Mouse (Mus musculus): ENCODE measurements around the gene Hid1.
"Not testable (repeated sequence)": the region's sequence is repeated elsewhere in the genome, so short reads cannot be mapped to it uniquely, and the experiment has no call there.

Gene Hid1

DNA sequence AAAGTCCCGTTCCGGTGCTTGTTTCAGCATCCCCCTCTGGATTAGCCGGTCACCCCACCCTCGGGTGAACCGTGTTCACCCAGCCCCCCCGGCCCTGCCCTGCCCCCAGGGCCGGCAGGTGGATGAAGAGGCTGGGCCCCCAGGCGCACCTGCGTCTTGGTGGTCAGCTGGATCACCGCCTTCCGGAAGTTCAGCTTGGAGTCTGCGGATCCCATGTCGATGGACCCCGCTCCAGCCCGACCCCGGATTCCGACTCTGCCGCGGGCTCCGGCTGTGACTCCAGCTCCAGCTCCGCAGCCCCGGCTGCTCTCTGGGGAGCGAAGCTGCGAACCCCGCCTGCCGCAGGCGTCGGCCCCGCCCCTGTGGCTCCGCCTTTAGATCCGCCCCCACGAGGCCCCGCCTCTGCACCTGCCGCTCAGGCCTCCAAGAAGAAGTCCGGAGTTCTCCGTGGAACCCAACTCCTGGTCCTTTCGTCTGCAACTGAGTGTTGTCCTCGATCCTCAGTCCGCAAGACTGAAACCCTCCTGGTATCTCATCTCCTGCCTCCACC is at the start of gene Hid1:
Hid1 (minus strand) TSS at position 362 of the 550 bp plus-strand sequence.
- peak; percentile 29 for DNase-seq (ENCODE audit: low read depth, low spot score)

DNA sequence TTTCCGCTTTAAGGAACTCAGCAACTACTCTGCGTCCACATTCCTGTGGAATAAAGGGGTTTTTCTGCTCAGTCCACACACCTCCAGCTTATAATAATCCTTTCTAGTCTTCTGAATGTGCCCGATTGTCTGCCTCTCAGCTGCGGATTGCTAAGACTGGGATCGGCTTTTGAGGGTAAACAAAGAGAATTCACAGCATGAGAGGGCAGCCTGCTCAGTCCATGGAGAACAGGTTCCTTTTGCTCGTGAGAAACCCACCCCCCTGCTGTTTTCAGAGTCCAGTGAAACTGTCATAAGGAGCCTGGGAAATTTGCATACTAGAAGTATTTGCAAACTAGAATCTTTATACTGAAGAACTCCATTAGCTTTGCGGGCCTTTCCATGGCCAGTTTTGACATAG is 42.0 kb upstream of the Hid1 start:
- DNase-seq (ENCODE audit: low read depth, low spot score): no peak

GRCm38 (mm10) chr11:115408266-115408920 is 40.8 kb upstream of the Hid1 start:
- DNase-seq (ENCODE audit: low read depth, low spot score): no peak

DNA sequence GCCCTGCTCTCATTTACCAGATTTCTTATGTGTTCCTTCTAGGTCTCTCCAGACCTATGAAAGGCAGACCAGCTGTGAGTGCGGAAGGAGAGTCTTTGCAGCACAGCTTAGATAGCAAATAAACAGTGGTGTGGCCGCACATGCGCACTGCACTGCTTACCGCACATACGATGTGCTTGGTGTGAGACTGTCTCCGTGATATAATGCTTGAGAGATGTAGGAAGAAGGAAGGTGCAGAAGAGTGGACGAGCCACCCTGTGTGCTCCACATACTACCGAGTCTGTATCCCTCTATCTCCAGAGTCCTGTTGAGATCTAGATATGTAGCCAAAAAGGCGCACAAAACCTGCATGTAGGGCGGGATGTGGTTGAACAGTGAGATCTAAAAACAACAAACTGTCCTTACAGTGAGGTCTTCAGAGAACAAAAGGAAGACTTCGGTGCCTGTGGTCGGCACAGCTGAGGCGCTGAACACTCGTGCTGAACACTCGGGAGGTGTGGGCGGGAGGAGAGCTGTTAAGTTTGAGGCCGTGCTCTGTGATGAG is 39.4 kb upstream of the Hid1 start:
- DNase-seq (ENCODE audit: low read depth, low spot score): no peak

- no peak for DNase-seq (ENCODE audit: low read depth, low spot score)
Measured at GRCm38 (mm10) chr11:115405723-115406122, 38.2 kb upstream of the Hid1 start.

DNA sequence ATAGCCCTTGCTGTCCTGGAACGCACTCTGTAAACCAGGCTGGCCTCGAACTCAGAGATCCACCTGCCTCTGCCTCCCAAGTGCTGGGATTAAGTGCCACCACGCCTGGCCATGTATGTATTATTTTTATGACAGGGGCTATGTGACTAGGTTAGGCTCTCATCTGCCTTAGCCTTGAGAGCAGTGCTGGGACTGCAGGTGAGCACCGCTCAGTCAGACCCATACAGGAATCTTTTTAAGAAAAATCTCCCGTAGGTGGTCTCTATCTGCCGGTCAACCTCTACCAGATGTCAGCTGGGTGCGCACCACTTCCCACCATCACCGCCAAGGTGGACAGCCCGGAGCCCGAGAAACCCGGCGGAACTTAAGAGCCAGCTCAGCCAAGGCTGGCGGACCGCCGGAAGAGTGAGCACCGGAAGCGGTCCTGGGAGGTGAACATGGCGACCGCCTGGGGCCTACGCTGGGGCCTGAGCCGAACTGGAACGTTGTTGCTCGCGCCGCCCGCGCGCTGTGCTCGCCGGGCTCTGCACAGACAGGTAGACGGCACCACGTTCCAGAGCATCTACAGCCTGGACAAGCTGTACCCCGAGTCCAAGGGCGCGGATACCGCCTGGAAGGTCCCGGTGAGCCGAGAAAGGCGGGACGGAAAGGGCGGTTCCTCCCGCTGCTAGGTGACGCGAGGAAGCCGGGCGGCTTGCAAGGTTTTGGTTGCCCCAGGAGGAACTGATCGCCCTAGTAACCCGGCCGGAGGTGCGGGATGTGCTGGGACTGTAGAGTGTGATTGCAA is 36.0 kb upstream of the Hid1 start, which contains the start of gene Mrpl58:
Mrpl58 (plus strand) TSS at position 415 of the 787 bp plus-strand sequence.
- peak; percentile 70 for DNase-seq (ENCODE audit: low read depth, low spot score)

DNA sequence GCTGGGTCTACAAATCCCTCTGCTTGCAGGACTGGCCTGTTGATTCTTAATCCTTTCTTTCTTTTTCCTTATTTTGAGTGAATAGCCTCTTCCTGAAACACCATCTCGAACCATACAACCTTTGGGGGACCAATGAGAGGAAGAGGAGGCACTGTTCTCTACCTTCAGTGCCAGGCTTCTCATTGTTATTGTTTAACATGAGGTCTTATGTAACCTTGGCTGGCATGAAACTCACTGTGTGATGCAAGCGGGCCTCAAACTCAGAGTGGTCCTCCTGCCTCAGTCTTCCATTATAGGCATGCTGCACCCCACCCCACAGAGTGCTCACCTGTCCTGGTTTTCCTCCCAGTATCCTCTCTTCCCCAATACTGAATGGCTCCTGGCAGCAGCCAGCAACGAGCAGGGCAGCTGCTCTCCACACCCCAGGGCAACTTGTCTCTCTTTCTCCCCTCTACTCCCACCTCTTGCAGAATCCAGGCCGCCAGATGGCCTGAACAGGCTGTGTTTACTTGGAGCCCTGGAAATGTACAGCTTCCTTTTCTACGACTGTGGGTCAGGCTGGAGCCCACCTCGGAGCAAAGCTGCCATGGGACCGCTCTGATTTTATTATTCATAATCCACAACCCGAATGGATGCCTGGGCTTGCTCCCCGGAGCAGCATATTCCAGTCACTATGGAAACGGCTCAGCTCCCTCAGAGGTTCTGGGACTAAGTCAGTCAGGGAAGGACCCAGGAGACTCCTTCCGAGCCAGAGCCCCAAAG is 33.3 kb upstream of the Hid1 start:
- DNase-seq (ENCODE audit: low read depth, low spot score): no peak

- DNase-seq (ENCODE audit: low read depth, low spot score): no peak
Measured at GRCm38 (mm10) chr11:115400126-115400525, 32.6 kb upstream of the Hid1 start.

DNA sequence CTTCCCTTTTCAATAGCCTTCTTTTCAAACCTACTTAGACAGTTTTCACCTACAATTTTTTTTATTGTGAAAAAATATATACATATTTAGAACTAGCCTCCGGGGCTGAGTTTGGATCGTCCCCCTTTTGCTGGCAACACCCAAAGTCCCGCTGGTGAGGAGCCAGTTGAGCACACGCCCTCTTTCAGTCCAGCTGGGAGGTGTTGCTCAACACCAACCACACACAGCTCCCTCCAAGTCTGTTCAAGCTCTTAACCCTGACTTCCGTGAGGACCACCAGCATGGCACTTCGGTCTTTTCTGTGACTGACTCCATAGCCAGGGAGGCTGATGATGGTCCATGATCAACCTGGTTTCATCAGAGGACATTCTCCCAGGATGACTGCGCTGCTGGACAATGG is 30.5 kb upstream of the Hid1 start:
- no peak for DNase-seq (ENCODE audit: low read depth, low spot score)

GRCm38 (mm10) chr11:115393721-115394325 is 26.3 kb upstream of the Hid1 start:
- no peak for DNase-seq (ENCODE audit: low read depth, low spot score)

DNA sequence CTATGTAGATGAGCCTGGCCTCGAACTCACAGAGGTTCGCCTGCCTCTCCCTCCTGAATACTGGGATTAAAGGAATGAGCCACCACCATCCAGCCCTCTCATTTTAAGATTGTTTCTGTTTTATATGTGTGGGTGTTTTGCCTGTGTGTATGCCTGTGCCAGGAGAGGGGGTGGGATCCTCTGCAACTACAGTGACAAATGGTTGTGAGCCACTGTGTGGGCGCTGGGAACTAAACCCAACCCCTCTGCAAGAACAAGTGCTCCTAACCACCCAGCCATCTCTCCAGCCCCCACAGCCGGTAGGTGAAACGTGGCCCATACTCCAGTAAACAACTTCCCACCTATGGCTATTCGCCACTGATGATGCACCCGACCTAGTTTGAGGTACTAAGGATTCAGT is 23.8 kb upstream of the Hid1 start:
- DNase-seq (ENCODE audit: low read depth, low spot score): no peak

DNA sequence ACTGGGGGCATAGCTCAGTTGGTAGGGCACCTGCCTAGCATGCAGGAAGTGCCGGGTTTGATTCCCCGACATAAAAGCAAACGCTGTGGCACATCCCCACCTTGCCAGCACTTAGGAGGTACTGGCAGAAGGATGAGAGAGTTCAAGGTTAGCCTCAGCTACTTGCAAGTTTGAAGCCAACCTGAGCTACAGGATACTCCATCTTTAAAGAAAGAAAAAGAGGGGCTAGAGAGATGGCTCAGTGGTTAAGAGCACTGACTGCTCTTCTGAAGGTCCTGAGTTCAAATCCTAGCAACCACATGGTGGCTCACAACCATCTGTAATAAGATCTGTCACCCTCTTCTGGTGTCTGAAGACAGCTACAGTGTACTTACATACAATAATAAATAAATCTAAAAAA is 19.3 kb upstream of the Hid1 start:
- not testable (repeated sequence) for DNase-seq (ENCODE audit: low read depth, low spot score)

- DNase-seq (ENCODE audit: low read depth, low spot score): no peak
Measured at GRCm38 (mm10) chr11:115384587-115384986, 17.0 kb upstream of the Hid1 start.

DNA sequence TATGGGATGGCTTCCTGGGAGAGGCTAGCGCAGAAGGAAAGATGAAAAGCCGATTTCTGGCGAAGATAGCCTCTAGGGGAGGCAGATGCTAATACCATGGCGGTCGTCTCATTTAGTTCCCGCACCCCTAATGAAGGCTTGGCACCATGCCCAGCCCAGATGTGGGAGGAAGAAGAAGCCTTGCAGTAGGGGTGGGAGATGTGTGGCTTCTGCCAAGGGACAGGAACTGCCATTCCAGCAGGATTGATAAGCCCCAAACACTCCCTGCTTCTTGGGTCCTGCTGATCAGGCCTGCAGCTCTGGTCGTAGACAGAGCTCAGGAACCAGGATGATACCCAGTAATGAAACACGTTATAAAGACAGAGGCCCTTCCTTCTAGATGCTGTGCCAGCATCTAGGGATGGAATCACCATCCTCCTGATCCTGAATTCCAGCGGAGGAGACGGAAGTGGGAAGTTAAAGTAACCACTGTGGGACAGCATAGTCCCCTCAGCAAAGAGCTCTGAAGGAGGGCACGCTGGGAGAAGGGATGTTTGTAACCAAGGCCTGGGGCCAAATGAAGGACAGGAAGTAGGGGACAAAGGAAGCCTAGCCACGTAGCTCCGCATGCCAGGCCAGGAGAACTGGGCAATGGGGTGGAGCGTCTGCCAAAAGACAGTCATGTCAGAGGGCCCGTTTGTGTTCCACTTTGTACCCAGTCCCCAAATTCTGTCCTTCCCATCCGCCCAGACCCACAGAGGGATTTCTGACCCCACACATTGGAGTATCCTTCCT is 16.3 kb upstream of the Hid1 start:
- DNase-seq (ENCODE audit: low read depth, low spot score): no peak

DNA sequence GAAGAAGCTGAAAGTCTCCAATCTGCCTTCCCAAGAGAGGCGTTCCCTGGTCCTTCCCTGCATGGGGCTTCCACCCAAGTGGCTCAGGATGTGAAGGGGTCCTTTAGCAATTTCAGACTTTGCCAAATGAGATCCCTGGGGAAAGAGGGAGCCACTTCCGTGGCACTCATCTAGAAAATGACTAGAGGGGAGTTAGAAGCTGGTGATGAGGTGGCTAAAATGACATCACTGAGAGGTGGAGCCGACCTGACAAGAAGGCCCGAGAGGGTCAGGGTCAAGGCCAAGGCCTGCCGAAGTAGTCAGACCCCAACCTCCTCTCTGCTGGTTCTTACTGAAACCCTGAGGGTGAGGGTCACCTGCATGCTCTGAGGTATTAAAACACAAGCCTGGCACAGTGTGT is 15.3 kb upstream of the Hid1 start:
- DNase-seq (ENCODE audit: low read depth, low spot score): no peak

- no peak for DNase-seq (ENCODE audit: low read depth, low spot score)
Measured at GRCm38 (mm10) chr11:115381743-115382539, 14.4 kb upstream of the Hid1 start, which contains the start of gene Cdr2l. Gene Cdr2l (plus strand): TSS chr11:115381916.

DNA sequence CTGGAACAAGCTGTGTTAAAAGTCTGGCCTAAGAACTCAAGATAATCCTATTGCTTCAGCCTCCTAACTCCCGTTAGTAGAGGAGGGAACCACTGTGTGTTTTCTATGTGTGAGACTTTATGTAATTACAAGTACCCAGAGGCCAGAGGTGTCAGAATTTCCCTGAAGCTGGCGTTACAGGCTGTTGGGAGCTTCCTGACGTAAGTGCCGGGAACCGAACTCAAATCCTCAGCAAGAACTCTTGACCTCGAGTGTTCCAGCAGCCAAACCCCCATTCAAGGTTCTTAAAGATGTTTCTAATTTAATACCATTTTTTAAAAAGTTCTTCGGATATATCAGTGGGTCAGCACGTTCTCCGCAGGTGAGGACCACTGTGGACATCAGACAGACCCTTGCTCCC is 13.7 kb upstream of the Hid1 start:
- no peak for DNase-seq (ENCODE audit: low read depth, low spot score)

GRCm38 (mm10) chr11:115377854-115378253 is 10.3 kb upstream of the Hid1 start:
- no peak for DNase-seq (ENCODE audit: low read depth, low spot score)

DNA sequence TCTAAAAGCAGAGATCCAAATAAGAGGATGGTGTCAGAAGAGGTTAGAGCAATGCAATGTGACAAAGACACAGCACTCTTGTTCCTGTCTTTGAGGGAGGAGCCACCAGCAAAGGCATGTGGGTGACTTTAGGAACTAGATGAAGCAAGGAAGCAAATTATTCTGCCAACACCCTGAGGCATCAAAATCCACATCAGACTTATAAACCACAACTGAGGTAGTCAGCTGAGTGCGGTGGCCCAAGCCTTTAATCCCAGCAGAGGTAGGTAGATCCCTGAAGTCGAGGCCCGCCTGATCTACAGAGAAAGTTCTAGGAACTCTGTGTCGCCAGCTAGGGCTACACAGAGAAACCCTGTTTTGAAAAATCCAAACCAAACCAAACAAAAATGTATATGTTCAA is 9.7 kb upstream of the Hid1 start:
- DNase-seq (ENCODE audit: low read depth, low spot score): no peak

DNA sequence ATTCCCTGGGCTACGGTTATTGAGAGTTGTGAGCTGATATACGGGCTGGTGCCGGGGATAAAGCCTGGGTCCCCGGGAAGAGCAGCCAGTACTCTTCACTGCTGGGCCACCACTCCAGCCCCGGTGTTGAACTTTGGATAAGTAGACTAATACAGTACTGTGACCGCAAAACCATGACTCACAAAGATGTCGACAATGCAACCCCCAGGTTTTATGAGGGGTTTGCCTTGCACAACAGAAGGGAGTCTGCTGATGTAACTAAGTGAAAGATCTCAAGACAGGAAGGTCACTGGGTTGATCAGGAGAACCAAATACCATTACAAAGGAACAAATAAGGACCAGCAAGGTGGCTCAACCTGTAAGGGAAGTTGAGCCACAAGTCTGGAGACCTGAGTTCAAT is 9.2 kb upstream of the Hid1 start:
- no peak for DNase-seq (ENCODE audit: low read depth, low spot score)
